Mouse (Mus musculus): ENCODE measurements around the gene Vmn1r197. TPM values are rescaled to one million over a fixed set of nuclear protein-coding genes. Genes with fewer than 3 reads are reported as not detected.
"Not testable (repeated sequence)": the region's sequence is repeated elsewhere in the genome, so short reads cannot be mapped to it uniquely, and the experiment has no call there.

Gene Vmn1r197
- polyA plus RNA-seq (2021), result not detected

GRCm38 (mm10) chr13:22324289-22324688, at the start of gene Vmn1r197:
TSS of gene Vmn1r197 (plus strand) at chr13:22324589.
- no peak for TF ChIP-seq CTCF (IDR thresholded peaks at IDR 0.05)
- POLR2A ChIA-PET, result no interaction called here
- in situ Hi-C loops (cut with MboI; ENCODE audit: low pct_unique_long_range_greater_than_20kb), result no loop called here
- H3K27me3 ChIP-seq, result no peaks in the 10 kb centered on the region
- DNase-seq (ENCODE audit: low read depth, low spot score) (no peak), ATAC-seq (no peak)
- CTCF ChIA-PET, result no interaction called here

GRCm38 (mm10) chr13:22284578-22284977, 39.8 kb upstream of the Vmn1r197 start:
- no peaks in the 10 kb centered on the region for H3K27me3 ChIP-seq
- POLR2A ChIA-PET, result no interaction called here
- TF ChIP-seq CTCF (IDR thresholded peaks at IDR 0.05), result no peak
- in situ Hi-C loops (cut with MboI; ENCODE audit: low pct_unique_long_range_greater_than_20kb), result loop anchor here (25.0 kb wide), 1 partner anchor 222 kb away; no protein-coding TSS in a partner anchor
- DNase-seq (ENCODE audit: low read depth, low spot score), result no peak
- no peak for ATAC-seq
- CTCF ChIA-PET, result no interaction called here

GRCm38 (mm10) chr13:22289620-22290019, 34.8 kb upstream of the Vmn1r197 start, which contains the start of gene Vmn1r196:
TSS of gene Vmn1r196 (plus strand) at chr13:22289920.
- ATAC-seq (no peak), DNase-seq (ENCODE audit: low read depth, low spot score) (no peak)
- no peak for TF ChIP-seq CTCF (IDR thresholded peaks at IDR 0.05)
- in situ Hi-C loops (cut with MboI; ENCODE audit: low pct_unique_long_range_greater_than_20kb), result loop anchor here (25.0 kb wide), 1 partner anchor 227 kb away; no protein-coding TSS in a partner anchor
- no peaks in the 10 kb centered on the region for H3K27me3 ChIP-seq
- ChIA-PET CTCF (no interaction called here), POLR2A (no interaction called here)

GRCm38 (mm10) chr13:22308075-22308474, 16.3 kb upstream of the Vmn1r197 start:
- DNase-seq (ENCODE audit: low read depth, low spot score); H3K27me3 ChIP-seq; POLR2A ChIA-PET; CTCF ChIA-PET; in situ Hi-C loops (cut with MboI; ENCODE audit: low pct_unique_long_range_greater_than_20kb); ATAC-seq: not testable (repeated sequence)

GRCm38 (mm10) chr13:22315361-22315760, 9.0 kb upstream of the Vmn1r197 start:
- CTCF ChIA-PET, result no interaction called here
- no peak for TF ChIP-seq CTCF (IDR thresholded peaks at IDR 0.05)
- in situ Hi-C loops (cut with MboI; ENCODE audit: low pct_unique_long_range_greater_than_20kb), result no loop called here
- no peaks in the 10 kb centered on the region for H3K27me3 ChIP-seq
- POLR2A ChIA-PET, result no interaction called here
- ATAC-seq (no peak), DNase-seq (ENCODE audit: low read depth, low spot score) (no peak)

GRCm38 (mm10) chr13:22317366-22317765, 7.0 kb upstream of the Vmn1r197 start:
- no peak for DNase-seq (ENCODE audit: low read depth, low spot score)
- TF ChIP-seq CTCF (IDR thresholded peaks at IDR 0.05), result no peak
- POLR2A ChIA-PET, result no interaction called here
- CTCF ChIA-PET, result no interaction called here
- no peaks in the 10 kb centered on the region for H3K27me3 ChIP-seq
- in situ Hi-C loops (cut with MboI; ENCODE audit: low pct_unique_long_range_greater_than_20kb), result no loop called here
- ATAC-seq, result no peak

GRCm38 (mm10) chr13:22320091-22320490, 4.3 kb upstream of the Vmn1r197 start:
- in situ Hi-C loops (cut with MboI; ENCODE audit: low pct_unique_long_range_greater_than_20kb), result no loop called here
- DNase-seq (ENCODE audit: low read depth, low spot score) (no peak), ATAC-seq (no peak)
- TF ChIP-seq CTCF (IDR thresholded peaks at IDR 0.05), result no peak
- ChIA-PET CTCF (no interaction called here), POLR2A (no interaction called here)
- no peaks in the 10 kb centered on the region for H3K27me3 ChIP-seq

GRCm38 (mm10) chr13:22333269-22333668, 8.9 kb downstream of the Vmn1r197 start:
- TF ChIP-seq CTCF (IDR thresholded peaks at IDR 0.05), result no peak
- in situ Hi-C loops (cut with MboI; ENCODE audit: low pct_unique_long_range_greater_than_20kb), result no loop called here
- DNase-seq (ENCODE audit: low read depth, low spot score) (no peak), ATAC-seq (no peak)
- ChIA-PET POLR2A (no interaction called here), CTCF (no interaction called here)
- no peaks in the 10 kb centered on the region for H3K27me3 ChIP-seq

- in situ Hi-C loops (cut with MboI; ENCODE audit: low pct_unique_long_range_greater_than_20kb), result no loop called here
- DNase-seq (ENCODE audit: low read depth, low spot score), result no peak
- H3K27me3 ChIP-seq, result no peaks in the 10 kb centered on the region
- ATAC-seq, result no peak
- ChIA-PET CTCF (no interaction called here), POLR2A (no interaction called here)
- TF ChIP-seq CTCF (IDR thresholded peaks at IDR 0.05), result no peak
These were observed 11.2 kb downstream of the Vmn1r197 start for GRCm38 (mm10) chr13:22335565-22335964.

GRCm38 (mm10) chr13:22350064-22350463, 25.7 kb downstream of the Vmn1r197 start, which contains the start of gene Vmn1r198:
TSS of gene Vmn1r198 (plus strand) at chr13:22350364.
- H3K27me3 ChIP-seq, result no peaks in the 10 kb centered on the region
- ChIA-PET CTCF (no interaction called here), POLR2A (no interaction called here)
- no peak for ATAC-seq
- in situ Hi-C loops (cut with MboI; ENCODE audit: low pct_unique_long_range_greater_than_20kb), result no loop called here
- no peak for DNase-seq (ENCODE audit: low read depth, low spot score)
- no peak for TF ChIP-seq CTCF (IDR thresholded peaks at IDR 0.05)

GRCm38 (mm10) chr13:22350813-22351212, 26.4 kb downstream of the Vmn1r197 start:
- H3K27me3 ChIP-seq, result no peaks in the 10 kb centered on the region
- ATAC-seq (no peak), DNase-seq (ENCODE audit: low read depth, low spot score) (no peak)
- ChIA-PET POLR2A (no interaction called here), CTCF (no interaction called here)
- in situ Hi-C loops (cut with MboI; ENCODE audit: low pct_unique_long_range_greater_than_20kb), result no loop called here
- no peak for TF ChIP-seq CTCF (IDR thresholded peaks at IDR 0.05)

- ATAC-seq (no peak), DNase-seq (ENCODE audit: low read depth, low spot score) (no peak)
- POLR2A ChIA-PET, result no interaction called here
These were observed 55.1 kb downstream of the Vmn1r197 start, which contains the start of gene Vmn1r199 for GRCm38 (mm10) chr13:22379518-22379917. TSS of gene Vmn1r199 (plus strand) at chr13:22379818.

GRCm38 (mm10) chr13:22381128-22381527, 56.7 kb downstream of the Vmn1r197 start:
- POLR2A ChIA-PET; CTCF ChIA-PET; ATAC-seq; H3K27me3 ChIP-seq; in situ Hi-C loops (cut with MboI; ENCODE audit: low pct_unique_long_range_greater_than_20kb); DNase-seq (ENCODE audit: low read depth, low spot score): not testable (repeated sequence)

More at GRCm38 (mm10) chr13:22379518-22379917, 55.1 kb downstream of the Vmn1r197 start, which contains the start of gene Vmn1r199:
- in situ Hi-C loops (cut with MboI; ENCODE audit: low pct_unique_long_range_greater_than_20kb), result no loop called here
- CTCF ChIA-PET, result no interaction called here
- no peak for TF ChIP-seq CTCF (IDR thresholded peaks at IDR 0.05)
- H3K27me3 ChIP-seq, result no peaks in the 10 kb centered on the region

All from Patski (cell line).